Mouse (Mus musculus): ENCODE data around the gene Chdh. TPM values are rescaled to one million over a fixed set of nuclear protein-coding genes. Genes with fewer than 3 reads are reported as not detected.

Gene Chdh
- polyA plus RNA-seq, 1 experiment from 2014 or later, result 0.34 TPM

- Histone ChIP-seq H3K4me1 (no peaks in the 10 kb centered on the region), H3K9me3 (no peaks in the 10 kb centered on the region), H3K27me3 (ENCODE audit: insufficient read depth, poor library complexity, severe bottlenecking) (no peaks in the 10 kb centered on the region), H3K36me3 (peaks cover 100% of the 10 kb centered on the region), H3K27ac (no peak overlapping the region), H3K4me3 (no peak overlapping the region)
- no peak for DNase-seq (ENCODE audit: low spot score)
- WGBS, result 91% methylated on average over 4 of the region's 4 CpGs
Measured at GRCm38 (mm10) chr14:29988337-29988736, 20.5 kb upstream of the Chdh start.

GRCm38 (mm10) chr14:29994976-29995375 lies 13.8 kb upstream of the Chdh start:
- Histone ChIP-seq H3K4me3 (no peak overlapping the region), H3K27me3 (ENCODE audit: insufficient read depth, poor library complexity, severe bottlenecking) (no peaks in the 10 kb centered on the region), H3K36me3 (peaks cover 76% of the 10 kb centered on the region), H3K9me3 (no peaks in the 10 kb centered on the region), H3K27ac (no peak overlapping the region), H3K4me1 (peaks cover 3% of the 10 kb centered on the region; the same call in 1 of the 2 replicates)
- 86% methylated on average over 4 of the region's 4 CpGs for WGBS
- DNase-seq (ENCODE audit: low spot score), result no peak

- H3K4me3 ChIP-seq, result no peak overlapping the region
- peaks cover 64% of the 10 kb centered on the region for H3K36me3 ChIP-seq
- H3K9me3 ChIP-seq, result no peaks in the 10 kb centered on the region
- peaks cover 3% of the 10 kb centered on the region; the same call in 1 of the 2 replicates for H3K4me1 ChIP-seq
- no peak for DNase-seq (ENCODE audit: low spot score)
- H3K27me3 ChIP-seq (ENCODE audit: insufficient read depth, poor library complexity, severe bottlenecking), result no peaks in the 10 kb centered on the region
- no peak overlapping the region for H3K27ac ChIP-seq
- 92% methylated on average over 11 of the region's 11 CpGs for WGBS
Measured at GRCm38 (mm10) chr14:29996000-29996751, 12.6 kb upstream of the Chdh start.

GRCm38 (mm10) chr14:29997345-29997744 lies 11.5 kb upstream of the Chdh start:
- DNase-seq (ENCODE audit: low spot score), result no peak
- Histone ChIP-seq H3K27ac (no peak overlapping the region), H3K4me3 (no peak overlapping the region), H3K27me3 (ENCODE audit: insufficient read depth, poor library complexity, severe bottlenecking) (no peaks in the 10 kb centered on the region), H3K4me1 (peaks cover 3% of the 10 kb centered on the region; the same call in 1 of the 2 replicates), H3K9me3 (no peaks in the 10 kb centered on the region), H3K36me3 (peaks cover 52% of the 10 kb centered on the region)

- Histone ChIP-seq H3K4me1 (peaks cover 3% of the 10 kb centered on the region; the same call in 1 of the 2 replicates), H3K27ac (no peak overlapping the region), H3K27me3 (ENCODE audit: insufficient read depth, poor library complexity, severe bottlenecking) (no peaks in the 10 kb centered on the region), H3K36me3 (peaks cover 36% of the 10 kb centered on the region), H3K4me3 (no peak overlapping the region), H3K9me3 (no peaks in the 10 kb centered on the region)
- 78% methylated on average over 13 of the region's 13 CpGs for WGBS
- DNase-seq (ENCODE audit: low spot score), result no peak
Measured at GRCm38 (mm10) chr14:29998747-29999474, 9.9 kb upstream of the Chdh start.

GRCm38 (mm10) chr14:29999475-29999811 lies 9.4 kb upstream of the Chdh start:
- WGBS, result 82% methylated on average over 3 of the region's 3 CpGs
- H3K4me1 ChIP-seq, result peaks cover 3% of the 10 kb centered on the region; the same call in 1 of the 2 replicates
- H3K9me3 ChIP-seq, result no peaks in the 10 kb centered on the region
- DNase-seq (ENCODE audit: low spot score), result no peak
- H3K27me3 ChIP-seq (ENCODE audit: insufficient read depth, poor library complexity, severe bottlenecking), result no peaks in the 10 kb centered on the region
- peaks cover 31% of the 10 kb centered on the region for H3K36me3 ChIP-seq
- H3K27ac ChIP-seq, result no peak overlapping the region
- no peak overlapping the region for H3K4me3 ChIP-seq

GRCm38 (mm10) chr14:30009864-30010560 lies 1.2 kb downstream of the Chdh start:
- no peak for DNase-seq (ENCODE audit: low spot score)
- Histone ChIP-seq H3K36me3 (no peaks in the 10 kb centered on the region), H3K27me3 (ENCODE audit: insufficient read depth, poor library complexity, severe bottlenecking) (peaks cover 54% of the 10 kb centered on the region), H3K27ac (no peak overlapping the region), H3K4me1 (peaks cover 14% of the 10 kb centered on the region), H3K9me3 (no peaks in the 10 kb centered on the region), H3K4me3 (no peak overlapping the region)
- 82% methylated on average over 10 of the region's 10 CpGs for WGBS

GRCm38 (mm10) chr14:30011886-30012560 lies 3.2 kb downstream of the Chdh start:
- no peak overlapping the region for H3K27ac ChIP-seq
- H3K27me3 ChIP-seq (ENCODE audit: insufficient read depth, poor library complexity, severe bottlenecking), result peaks cover 46% of the 10 kb centered on the region
- H3K4me3 ChIP-seq, result no peak overlapping the region
- H3K4me1 ChIP-seq, result peaks cover 14% of the 10 kb centered on the region
- no peaks in the 10 kb centered on the region for H3K9me3 ChIP-seq
- DNase-seq (ENCODE audit: low spot score), result no peak
- H3K36me3 ChIP-seq, result no peaks in the 10 kb centered on the region
- WGBS, result 83% methylated on average over 10 of the region's 10 CpGs

GRCm38 (mm10) chr14:30014487-30014886 lies 5.7 kb downstream of the Chdh start:
- 76% methylated on average over 10 of the region's 10 CpGs for WGBS
- H3K36me3 ChIP-seq, result no peaks in the 10 kb centered on the region
- H3K4me1 ChIP-seq, result peaks cover 5% of the 10 kb centered on the region; the same call in 1 of the 2 replicates
- H3K9me3 ChIP-seq, result no peaks in the 10 kb centered on the region
- no peak overlapping the region for H3K4me3 ChIP-seq
- DNase-seq (ENCODE audit: low spot score), result no peak
- peaks cover 21% of the 10 kb centered on the region for H3K27me3 ChIP-seq (ENCODE audit: insufficient read depth, poor library complexity, severe bottlenecking)
- H3K27ac ChIP-seq, result no peak overlapping the region

- Histone ChIP-seq H3K4me1 (0 out of 2 replicates have a peak, but pooled peaks cover 5% of the 10 kb centered on the region), H3K4me3 (no peak overlapping the region), H3K36me3 (no peaks in the 10 kb centered on the region), H3K9me3 (no peaks in the 10 kb centered on the region), H3K27me3 (ENCODE audit: insufficient read depth, poor library complexity, severe bottlenecking) (peaks cover 16% of the 10 kb centered on the region), H3K27ac (no peak overlapping the region)
- WGBS, result 63% methylated on average over 1 of the region's 1 CpGs
- no peak for DNase-seq (ENCODE audit: low spot score)
Measured at GRCm38 (mm10) chr14:30015008-30015407, 6.2 kb downstream of the Chdh start.

GRCm38 (mm10) chr14:30016666-30017065 lies 7.8 kb downstream of the Chdh start:
- DNase-seq (ENCODE audit: low spot score), result no peak
- Histone ChIP-seq H3K4me1 (no peaks in the 10 kb centered on the region), H3K4me3 (no peak overlapping the region), H3K9me3 (no peaks in the 10 kb centered on the region), H3K27me3 (ENCODE audit: insufficient read depth, poor library complexity, severe bottlenecking) (no peaks in the 10 kb centered on the region), H3K36me3 (no peaks in the 10 kb centered on the region), H3K27ac (no peak overlapping the region)
- 84% methylated on average over 5 of the region's 5 CpGs for WGBS

- H3K4me3 ChIP-seq, result no peak overlapping the region
- no peak for DNase-seq (ENCODE audit: low spot score)
- H3K27me3 ChIP-seq (ENCODE audit: insufficient read depth, poor library complexity, severe bottlenecking), result no peaks in the 10 kb centered on the region
- H3K36me3 ChIP-seq, result no peaks in the 10 kb centered on the region
- H3K9me3 ChIP-seq, result no peaks in the 10 kb centered on the region
- WGBS, result 82% methylated on average over 8 of the region's 8 CpGs
- H3K27ac ChIP-seq, result no peak overlapping the region
- H3K4me1 ChIP-seq, result no peaks in the 10 kb centered on the region
Measured at GRCm38 (mm10) chr14:30017794-30018462, 9.1 kb downstream of the Chdh start.
